Mouse (Mus musculus) myocyte (in vitro differentiated cells): ENCODE results near the gene Pwwp2a. TPM values are rescaled to one million over a fixed set of nuclear protein-coding genes. Genes with fewer than 3 reads are reported as not detected.

Experiments used
- H3K27me3 ChIP-seq: one replicate; pipeline ENCODE4 v1.6.1; 2011; ENCODE audit not compliant: control insufficient read depth, insufficient read depth, insufficient read length
- H3K36me3 ChIP-seq: one replicate; pipeline ENCODE4 v1.6.1; 2011; ENCODE audit not compliant: control insufficient read depth, insufficient read depth
- H3K4me2 ChIP-seq: one replicate; pipeline ENCODE4 v1.6.1; 2011; ENCODE audit warnings: low read depth, control low read depth
- H3K4me3 ChIP-seq: one replicate; pipeline ENCODE4 v1.5.1; 2011; ENCODE audit warnings: mild to moderate bottlenecking, control low read depth, moderate library complexity
- H3K79me2 ChIP-seq: one replicate; pipeline ENCODE4 v1.6.1; 2011; ENCODE audit not compliant: control insufficient read depth, insufficient read depth
- H3ac ChIP-seq: one replicate; pipeline ENCODE4 v1.6.1; 2011; ENCODE audit not compliant: control insufficient read depth, insufficient read length
- CEBPB ChIP-seq: IDR thresholded peaks from 2 replicates; pipeline ENCODE4 v1.6.1; 2011; ENCODE audit warnings: mild to moderate bottlenecking, moderate library complexity; ENCODE audit not compliant: poor library complexity, insufficient read depth, severe bottlenecking
- E2F4 ChIP-seq: IDR thresholded peaks from one replicate; pipeline ENCODE4 v1.6.1; 2011; ENCODE audit warnings: mild to moderate bottlenecking, control low read depth, moderate library complexity; ENCODE audit not compliant: insufficient read depth
- MAX ChIP-seq: IDR thresholded peaks from one replicate; pipeline ENCODE4 v1.6.1; 2011; ENCODE audit warnings: low read depth, mild to moderate bottlenecking, control low read depth
- MYOD1 ChIP-seq, 3 experiments: IDR thresholded peaks; one replicate each; pipeline ENCODE4 v1.6.1; 2011; ENCODE audit warnings: control low read depth in 2 of 3, low read depth in 2 of 3, mild to moderate bottlenecking in 2 of 3, moderate library complexity in 1 of 3; ENCODE audit not compliant: insufficient read length in 2 of 3, control insufficient read depth in 1 of 3
- MYOG ChIP-seq, 3 experiments: IDR thresholded peaks; one replicate each; pipeline ENCODE4 v1.6.1; 2011; ENCODE audit warnings: control low read depth in 2 of 3, low read depth in 2 of 3, mild to moderate bottlenecking in 2 of 3; ENCODE audit not compliant: insufficient read length in 2 of 3, control insufficient read depth in 1 of 3, insufficient read depth in 1 of 3
- POLR2A ChIP-seq: IDR thresholded peaks from one replicate; pipeline ENCODE4 v1.6.1; 2011; ENCODE audit warnings: low read depth, mild to moderate bottlenecking, control low read depth, moderate library complexity; ENCODE audit not compliant: insufficient read length
- POLR2AphosphoS2 ChIP-seq: IDR thresholded peaks from one replicate; pipeline ENCODE4 v1.6.1; 2011; ENCODE audit warnings: low read depth, control low read depth; ENCODE audit not compliant: insufficient read length
- REST ChIP-seq: IDR thresholded peaks from one replicate; pipeline ENCODE4 v1.6.1; 2011; ENCODE audit warnings: mild to moderate bottlenecking, control low read depth, moderate library complexity; ENCODE audit not compliant: insufficient read depth, insufficient read length
- SRF ChIP-seq: IDR thresholded peaks from one replicate; pipeline ENCODE4 v1.6.1; 2011; ENCODE audit warnings: low read depth; ENCODE audit not compliant: control insufficient read depth, insufficient read length
- TCF12 ChIP-seq: IDR thresholded peaks from one replicate; pipeline ENCODE4 v1.6.1; 2011; ENCODE audit warnings: mild to moderate bottlenecking, control low read depth; ENCODE audit not compliant: poor library complexity, insufficient read depth, severe bottlenecking
- TCF3 ChIP-seq: IDR thresholded peaks from one replicate; pipeline ENCODE4 v1.6.1; 2011; ENCODE audit warnings: low read depth, control low read depth; ENCODE audit not compliant: insufficient read length
- USF1 ChIP-seq: IDR thresholded peaks from one replicate; pipeline ENCODE4 v1.6.1; 2011; ENCODE audit warnings: low read depth, mild to moderate bottlenecking, control low read depth, moderate library complexity
- polyA plus RNA-seq: library from polyadenylated mRNA; unstranded; fragments of >200 nt; fragmentation: generic; extraction: Trizol; gene quantifications from one replicate; pipeline ENCODE4 v1.2.1, GENCODE M21; 2012; ENCODE audit warnings: missing spikeins

Pwwp2a gene
- polyA plus RNA-seq, 1 experiment: 4.9 TPM

- H3K4me2 ChIP-seq: no peak overlapping the region
- no peak overlapping the region for H3ac ChIP-seq
- no peak for TF ChIP-seq MYOD1 (IDR thresholded peaks at IDR 0.05; ENCODE audit: control insufficient read depth in 1 of 3, insufficient read length in 2 of 3, low read depth in 2 of 3)
- H3K79me2 ChIP-seq: no peaks in the 10 kb centered on the region
- H3K4me3 ChIP-seq: no peak overlapping the region
- H3K36me3 ChIP-seq: no peaks in the 10 kb centered on the region
- no peaks in the 10 kb centered on the region for H3K27me3 ChIP-seq
Observed at GRCm38 (mm10) chr11:43658010-43658409, 23.8 kb upstream of the Pwwp2a start.

DNA sequence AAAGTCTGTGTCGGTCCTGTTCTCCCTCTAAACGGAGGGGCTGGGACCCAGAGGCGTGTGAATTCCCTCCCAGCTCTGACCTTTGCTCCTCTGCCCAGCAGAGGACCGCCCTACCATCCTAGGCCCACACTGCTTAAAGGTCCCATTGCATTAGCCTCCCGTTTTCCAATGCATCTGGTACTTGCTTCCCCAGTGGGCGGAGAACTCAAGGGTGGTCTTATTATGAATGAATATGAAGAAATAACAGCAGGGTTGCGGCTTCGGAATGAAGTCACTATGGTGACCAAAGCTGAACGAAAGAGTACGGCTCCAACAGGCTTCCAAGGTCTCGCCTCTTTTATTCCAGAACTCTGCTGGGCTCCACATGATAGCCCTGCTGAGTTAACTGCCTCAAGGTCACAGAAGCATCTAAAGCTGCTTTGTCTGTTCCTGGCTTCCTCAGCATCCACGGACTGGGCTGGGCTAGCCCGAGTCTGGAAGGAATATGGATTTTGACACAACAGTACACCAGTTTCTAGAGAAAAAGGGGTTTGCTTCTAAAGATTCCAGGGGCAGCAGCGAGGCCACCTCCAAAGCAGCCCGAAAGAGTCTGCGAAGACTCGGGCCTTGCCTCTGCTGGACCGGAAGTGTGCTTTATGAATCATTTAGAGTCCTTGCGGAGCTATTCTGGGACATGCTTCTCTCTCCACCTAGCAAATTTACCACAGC, 14.6 kb upstream of the Pwwp2a start:
- Histone ChIP-seq H3K4me3 (no peak overlapping the region), H3K79me2 (no peaks in the 10 kb centered on the region)
- TF ChIP-seq REST (no peak), CEBPB (no peak), TCF12 (no peak), POLR2A (no peak), MAX (no peak), E2F4 (no peak)

DNA sequence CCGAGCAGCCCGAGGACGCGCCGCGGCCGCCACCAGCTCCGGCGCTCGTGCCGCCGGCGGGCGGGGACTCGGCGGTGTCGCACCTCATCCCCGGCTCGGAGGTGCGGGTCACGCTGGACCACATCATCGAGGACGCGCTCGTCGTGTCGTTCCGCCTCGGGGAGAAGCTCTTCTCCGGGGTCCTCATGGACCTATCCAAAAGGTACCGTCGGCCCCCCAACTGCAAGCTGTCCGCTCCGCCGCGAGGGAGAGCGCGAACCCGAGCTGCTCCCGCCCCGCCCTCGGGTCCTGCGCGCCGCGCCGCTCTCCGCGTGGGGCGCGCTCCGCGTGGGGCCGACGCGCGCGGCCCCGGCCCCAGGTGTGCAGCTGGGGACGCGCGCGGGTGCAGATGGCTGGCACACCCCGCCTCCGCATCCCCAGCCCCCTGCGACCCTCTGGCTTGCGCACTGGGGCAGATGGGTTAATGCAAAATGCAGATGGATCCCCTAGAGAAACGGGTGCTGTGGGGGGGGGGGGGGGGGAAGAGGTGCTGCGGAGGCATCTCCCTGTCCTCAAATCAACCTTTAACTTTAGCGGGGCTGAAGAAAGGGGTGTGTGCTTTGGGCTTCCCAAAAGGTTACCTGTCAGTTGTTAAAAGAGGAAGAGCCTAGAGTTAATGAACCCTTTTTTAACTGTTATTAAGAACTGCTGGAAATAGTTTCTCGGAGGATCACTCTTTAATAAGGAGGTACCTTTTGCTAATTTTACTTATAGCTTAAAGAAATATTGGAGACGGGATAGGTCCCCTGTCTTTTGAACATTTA, 818 bp downstream of the Pwwp2a start:
- Histone ChIP-seq H3K27me3 (no peaks in the 10 kb centered on the region), H3K4me2 (peak overlapping the region; percentile 70), H3K79me2 (peaks cover 43% of the 10 kb centered on the region), H3K36me3 (peaks cover 7% of the 10 kb centered on the region), H3K4me3 (peak overlapping the region; percentile 38), H3ac (peak overlapping the region; percentile 44)
- TF ChIP-seq POLR2A (no peak), REST (no peak), MYOD1 (IDR thresholded peaks at IDR 0.05; ENCODE audit: control insufficient read depth in 1 of 3, insufficient read length in 2 of 3, low read depth in 2 of 3) (peak in 1 of 3 experiments; percentile 15)

More for the DNA sequence above, 14.6 kb upstream of the Pwwp2a start:
- Histone ChIP-seq H3ac (no peak overlapping the region), H3K36me3 (no peaks in the 10 kb centered on the region), H3K4me2 (no peak overlapping the region), H3K27me3 (peaks cover 7% of the 10 kb centered on the region)

DNA sequence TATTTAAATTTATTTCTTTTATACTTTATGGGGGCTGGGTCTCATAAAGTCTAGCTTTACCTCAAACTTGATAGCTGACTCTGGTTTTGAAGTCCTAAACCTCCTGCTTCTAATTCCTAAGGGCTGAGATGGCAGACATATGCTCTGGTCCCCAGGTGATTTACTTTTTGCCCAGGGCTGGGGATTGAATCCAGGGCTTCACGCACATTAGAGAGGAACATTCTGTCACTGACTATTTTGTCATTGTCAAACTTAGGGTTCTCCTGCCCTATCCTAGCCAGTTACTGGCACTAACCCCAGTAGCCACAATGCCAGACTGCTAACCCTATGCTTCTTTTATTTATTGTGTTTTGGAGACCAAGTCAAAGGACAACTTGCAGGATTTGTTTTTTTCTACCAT, 7.1 kb downstream of the Pwwp2a start:
- Histone ChIP-seq H3K4me2 (no peak overlapping the region), H3K4me3 (no peak overlapping the region), H3K36me3 (peaks cover 38% of the 10 kb centered on the region), H3K79me2 (peaks cover 64% of the 10 kb centered on the region), H3ac (no peak overlapping the region), H3K27me3 (no peaks in the 10 kb centered on the region)
- TF ChIP-seq USF1 (no peak), E2F4 (no peak), POLR2AphosphoS2 (no peak), MYOG (IDR thresholded peaks at IDR 0.05; ENCODE audit: control insufficient read depth in 1 of 3, insufficient read depth in 1 of 3, insufficient read length in 2 of 3, low read depth in 2 of 3) (no peak), TCF3 (no peak), CEBPB (no peak), TCF12 (no peak), SRF (no peak), MYOD1 (IDR thresholded peaks at IDR 0.05; ENCODE audit: control insufficient read depth in 1 of 3, insufficient read length in 2 of 3, low read depth in 2 of 3) (no peak), REST (no peak), MAX (no peak)

GRCm38 (mm10) chr11:43696623-43697022, 14.8 kb downstream of the Pwwp2a start:
- no peak for TF ChIP-seq POLR2A
- H3ac ChIP-seq: no peak overlapping the region
- H3K4me3 ChIP-seq: no peak overlapping the region
- peaks cover 12% of the 10 kb centered on the region for H3K36me3 ChIP-seq
- no peak overlapping the region for H3K4me2 ChIP-seq
- no peaks in the 10 kb centered on the region for H3K27me3 ChIP-seq
- peaks cover 35% of the 10 kb centered on the region for H3K79me2 ChIP-seq
